Mouse (Mus musculus) adrenal gland, postnatal 4 days (tissue): ENCODE data around the gene Runx3. TPM values are rescaled to one million over a fixed set of nuclear protein-coding genes. Genes with fewer than 3 reads are reported as not detected.

Experiments used
- DNase-seq, 2 experiments: peaks; one replicate each; pipeline ENCODE4 v3.0.0; 2021 to 2022; ENCODE audit warnings: low spot score in 2 of 2, mixed read lengths in 2 of 2
- total RNA-seq, 2 experiments: library from RNA; stranded (reverse); gene quantifications; 2 replicates each; pipeline ENCODE4 v1.2.3; 2021

Gene Runx3
- total RNA-seq, 2 experiments from 2014 or later, result 1.3 to 1.7 TPM

GRCm38 (mm10) chr4:135113656-135114055, 6.8 kb upstream of the Runx3 start:
- DNase-seq, result no peak

GRCm38 (mm10) chr4:135114301-135114700, 6.2 kb upstream of the Runx3 start:
- no peak for DNase-seq

DNA sequence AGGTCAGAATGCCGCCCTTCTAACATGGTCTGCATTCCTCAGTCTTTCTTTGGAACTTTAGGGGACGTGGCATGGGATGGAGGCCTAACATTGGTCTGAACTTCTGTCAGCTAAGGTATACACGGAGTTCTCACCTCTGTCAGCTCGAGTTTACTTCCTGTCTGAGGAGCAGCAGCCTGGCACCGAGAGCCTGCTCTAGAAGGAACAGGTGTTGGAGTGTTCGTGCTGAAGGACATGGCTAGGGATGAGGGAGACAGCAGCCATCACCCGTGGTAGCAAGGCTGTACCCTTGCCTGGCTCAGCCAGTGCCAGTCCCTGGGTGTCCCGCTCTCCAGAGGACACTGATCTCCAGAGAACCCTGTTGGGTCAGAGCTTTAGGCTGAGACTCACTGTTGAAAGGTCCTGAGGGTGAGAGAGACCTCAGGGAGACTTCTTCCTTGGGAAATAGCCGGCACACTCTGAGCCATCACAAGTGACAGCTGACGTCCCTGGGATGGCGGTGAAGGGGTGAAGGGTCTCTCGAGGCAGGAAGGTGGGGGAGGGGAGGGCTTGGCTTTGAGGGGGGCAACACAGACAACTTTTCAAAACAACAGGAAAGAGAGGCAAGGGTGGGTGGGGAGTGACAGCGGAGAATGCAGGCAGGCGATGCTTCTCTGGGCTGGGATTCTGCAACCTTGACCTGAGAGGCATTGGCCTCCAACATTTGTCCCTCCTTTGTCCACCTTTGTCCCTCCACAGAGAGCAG, 4.9 kb upstream of the Runx3 start:
- no peak for DNase-seq

DNA sequence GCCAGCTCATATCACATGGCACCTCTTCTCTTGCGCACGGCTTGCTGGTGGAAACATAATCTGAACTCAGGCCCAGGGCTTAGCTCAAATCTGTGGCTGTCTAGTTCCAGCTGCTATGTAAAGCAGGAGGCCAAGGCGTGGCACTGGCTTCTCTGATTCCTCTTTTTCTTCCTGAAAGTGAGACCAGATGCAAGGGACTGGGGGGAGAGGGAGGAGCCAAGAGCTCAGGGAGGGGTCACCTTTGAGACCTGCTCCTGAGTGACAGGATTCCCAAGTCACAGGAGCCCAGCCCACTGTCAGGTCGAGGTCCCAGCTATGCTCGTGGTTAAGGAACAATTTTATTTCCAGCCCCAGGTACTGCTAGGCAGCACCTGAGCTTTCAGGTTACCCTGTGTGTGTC, 4.1 kb upstream of the Runx3 start:
- no peak for DNase-seq

DNA sequence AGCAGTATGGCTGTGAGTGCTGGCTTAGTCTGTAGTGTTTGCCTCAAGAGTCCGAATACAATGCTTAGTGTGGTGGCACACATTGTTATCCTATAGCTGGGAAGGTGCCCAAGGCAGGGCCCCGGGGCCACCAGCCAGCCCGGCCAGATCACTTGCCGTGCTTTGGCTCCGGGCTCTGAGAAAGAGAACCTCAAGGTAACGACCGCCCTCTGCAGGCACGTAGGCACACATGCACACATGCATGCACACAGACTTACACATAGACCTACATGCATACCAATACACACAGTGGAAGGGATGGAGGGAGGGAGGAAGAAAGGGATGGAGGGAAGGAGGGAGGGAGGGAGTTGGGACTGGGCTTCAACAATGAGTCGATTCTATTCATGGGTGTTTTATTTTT, 2.6 kb upstream of the Runx3 start:
- no peak for DNase-seq

DNA sequence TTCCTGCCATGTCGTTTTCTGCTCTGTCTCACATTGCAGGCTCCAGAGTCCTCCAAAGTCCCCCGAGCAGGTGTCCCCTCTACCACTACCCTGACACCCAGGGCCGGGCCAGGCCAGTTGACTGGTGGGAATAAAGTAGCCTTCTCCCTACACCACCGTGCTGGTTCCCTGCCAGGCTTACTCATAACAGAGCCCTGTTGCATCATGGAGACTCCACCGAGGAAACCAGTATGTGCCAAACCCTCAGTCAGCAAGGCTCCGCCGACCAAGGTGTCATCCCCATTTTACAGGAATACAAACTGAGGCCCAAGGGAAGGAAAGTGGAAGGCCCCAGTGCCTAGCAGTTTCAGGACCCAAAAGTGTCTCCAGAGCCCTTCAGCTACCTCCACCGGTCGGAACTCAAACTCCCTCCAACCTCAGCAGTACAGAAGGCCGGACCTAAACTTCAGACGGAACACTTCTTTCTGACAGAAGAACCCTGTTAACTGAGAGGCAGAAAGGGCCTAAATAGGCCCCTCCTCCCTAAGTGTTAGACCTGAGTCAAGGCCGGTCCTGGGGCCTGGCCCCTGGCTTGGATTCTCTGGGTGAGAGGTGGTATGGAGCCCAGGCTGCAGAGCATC, 1.5 kb upstream of the Runx3 start:
- DNase-seq, result no peak

DNA sequence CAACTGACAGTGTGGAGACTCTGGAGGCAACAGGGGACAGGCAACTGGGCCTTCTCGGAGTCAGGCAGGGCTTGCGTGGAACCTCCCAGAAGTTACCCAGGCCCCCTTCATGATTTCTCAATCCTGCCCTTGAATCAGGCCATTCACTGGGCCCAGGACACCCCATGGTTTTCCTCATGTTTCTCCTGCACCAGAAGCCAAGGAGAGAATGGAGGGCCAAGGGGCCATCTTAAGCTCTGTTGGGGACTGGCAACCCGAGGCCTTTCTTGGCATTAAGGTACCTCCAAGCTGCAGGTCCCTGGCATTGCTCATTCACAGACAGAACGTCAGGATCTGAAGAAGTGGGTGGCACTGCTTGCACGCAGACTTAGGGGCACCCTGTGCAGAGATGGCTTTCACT, 3.3 kb downstream of the Runx3 start:
- no peak for DNase-seq

- no peak for DNase-seq
Observed at GRCm38 (mm10) chr4:135124732-135125131, 4.3 kb downstream of the Runx3 start.

DNA sequence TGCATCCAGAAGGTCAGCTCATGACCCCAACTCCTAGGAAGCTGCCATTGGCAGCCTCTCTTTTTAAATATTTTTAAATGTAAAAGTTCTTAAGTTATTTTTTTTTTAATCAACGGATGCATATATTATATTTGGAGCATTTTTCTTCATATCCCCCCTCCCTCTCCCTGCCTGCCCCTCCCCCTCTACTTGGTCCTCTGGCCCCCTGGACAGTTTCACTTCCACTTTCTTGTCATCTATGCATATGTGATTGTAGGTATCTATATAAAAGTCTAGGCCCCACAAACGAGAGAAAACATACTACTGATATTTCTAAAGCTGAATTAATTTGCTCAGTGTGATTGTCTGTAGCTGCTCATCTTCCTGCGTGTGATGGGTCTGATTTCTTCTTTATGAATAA, 4.7 kb downstream of the Runx3 start:
- DNase-seq, result no peak

DNA sequence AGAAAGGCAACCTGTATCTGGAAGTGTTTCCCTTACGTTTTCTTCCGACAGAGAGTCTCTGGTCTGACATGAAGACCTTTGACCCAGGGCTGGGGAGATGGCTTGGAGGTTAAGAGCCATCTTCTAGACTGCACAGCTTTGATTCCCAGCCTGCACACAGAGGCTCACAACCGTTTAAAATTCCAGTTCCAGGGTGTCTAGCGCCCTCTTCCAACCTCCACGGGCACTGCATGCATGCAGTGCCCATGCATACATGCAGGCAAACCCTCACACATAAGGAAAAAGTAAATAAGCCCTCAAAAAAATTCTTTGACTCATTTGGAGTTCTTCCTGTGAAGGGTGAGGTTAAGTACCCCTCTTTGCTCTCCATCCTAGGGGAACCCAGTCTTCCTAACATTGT, 5.9 kb downstream of the Runx3 start:
- no peak for DNase-seq

- no peak for DNase-seq
Observed at GRCm38 (mm10) chr4:135128841-135129520, 8.5 kb downstream of the Runx3 start.

GRCm38 (mm10) chr4:135130156-135130555, 9.7 kb downstream of the Runx3 start:
- no peak for DNase-seq

GRCm38 (mm10) chr4:135131145-135131544, 10.7 kb downstream of the Runx3 start:
- DNase-seq, result no peak

DNA sequence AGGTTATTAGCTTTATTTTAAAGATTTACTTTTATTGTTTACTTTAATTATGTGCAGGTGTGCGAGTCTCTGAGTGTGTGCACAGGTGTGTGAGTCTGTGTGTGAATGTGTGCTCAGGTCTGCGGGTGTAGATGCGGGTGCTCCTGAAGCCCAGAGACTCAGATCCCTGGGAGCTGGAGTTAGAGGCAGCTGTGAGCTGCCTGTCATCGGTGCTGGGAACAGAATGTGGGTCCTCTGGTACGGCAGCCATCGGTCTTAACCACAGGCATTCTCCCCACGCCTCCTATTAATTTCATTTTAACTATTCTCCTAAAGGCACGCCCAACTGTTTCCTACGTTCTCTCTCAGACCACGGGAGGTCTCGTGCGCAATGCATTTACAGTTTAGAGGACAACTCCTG, 12.3 kb downstream of the Runx3 start:
- no peak for DNase-seq

- DNase-seq, result no peak
Observed at GRCm38 (mm10) chr4:135133711-135134110, 13.3 kb downstream of the Runx3 start.

DNA sequence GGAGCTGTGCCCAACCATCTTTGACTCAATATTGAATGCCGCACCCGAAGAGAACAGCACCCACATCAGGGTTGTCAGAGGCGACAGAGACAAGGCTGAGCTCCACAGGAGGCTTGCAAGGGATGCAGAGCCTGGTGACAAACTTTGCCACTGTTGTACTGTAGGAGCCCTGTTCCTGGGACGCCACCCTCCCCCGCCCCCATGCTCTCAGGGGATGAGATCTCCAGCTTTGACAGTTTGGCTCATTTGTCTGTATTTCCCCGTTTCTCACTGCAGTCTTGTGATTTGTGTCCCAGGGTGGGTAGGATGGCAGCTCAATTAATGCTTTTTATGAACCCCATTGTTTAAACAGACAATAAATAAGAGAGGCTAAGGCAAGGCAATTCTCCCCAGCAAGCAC, 14.9 kb downstream of the Runx3 start:
- DNase-seq, result no peak

DNA sequence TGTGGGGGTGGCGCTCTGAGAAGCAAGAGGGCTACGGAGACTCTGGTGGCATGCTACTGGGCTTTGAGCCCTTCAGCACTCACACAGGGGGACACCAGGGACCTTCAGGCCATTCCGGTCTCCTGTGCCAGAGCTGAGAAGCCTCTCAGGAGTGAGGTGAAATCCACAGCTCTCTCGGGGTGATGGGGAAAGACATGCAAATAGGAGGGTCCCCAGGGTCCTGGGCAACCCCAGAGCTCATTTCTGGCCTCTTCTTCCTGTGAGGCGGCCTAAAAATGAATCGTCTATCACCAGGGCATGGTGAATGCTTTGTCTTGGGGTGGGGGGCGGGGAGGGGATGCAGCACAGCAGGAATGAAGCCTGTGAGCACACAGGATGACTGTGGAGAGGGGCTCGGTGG, 15.8 kb downstream of the Runx3 start:
- no peak for DNase-seq

- no peak for DNase-seq
Observed at GRCm38 (mm10) chr4:135136612-135137011, 16.2 kb downstream of the Runx3 start.

- DNase-seq, result no peak
Observed at GRCm38 (mm10) chr4:135140647-135141515, 20.4 kb downstream of the Runx3 start.

DNA sequence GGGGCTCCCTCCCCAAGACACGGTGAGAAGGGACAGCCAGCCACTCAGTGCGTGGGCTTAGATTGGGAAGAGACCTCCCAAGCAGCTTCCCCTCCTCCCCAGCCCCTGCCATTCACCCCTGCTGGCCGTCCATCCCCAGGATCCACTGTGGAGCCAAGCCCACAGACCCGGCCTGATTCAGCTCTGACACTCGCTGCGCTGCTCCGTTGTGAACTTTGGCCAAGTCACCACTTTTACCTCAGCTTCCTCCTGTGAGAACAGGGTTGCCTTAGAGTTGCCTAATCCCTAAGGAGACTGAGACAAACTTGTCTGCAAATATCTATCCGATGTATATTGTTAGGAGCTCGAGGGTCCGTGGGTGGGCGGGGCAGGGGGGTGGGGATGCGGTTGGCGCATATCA, 21.3 kb downstream of the Runx3 start:
- no peak for DNase-seq

DNA sequence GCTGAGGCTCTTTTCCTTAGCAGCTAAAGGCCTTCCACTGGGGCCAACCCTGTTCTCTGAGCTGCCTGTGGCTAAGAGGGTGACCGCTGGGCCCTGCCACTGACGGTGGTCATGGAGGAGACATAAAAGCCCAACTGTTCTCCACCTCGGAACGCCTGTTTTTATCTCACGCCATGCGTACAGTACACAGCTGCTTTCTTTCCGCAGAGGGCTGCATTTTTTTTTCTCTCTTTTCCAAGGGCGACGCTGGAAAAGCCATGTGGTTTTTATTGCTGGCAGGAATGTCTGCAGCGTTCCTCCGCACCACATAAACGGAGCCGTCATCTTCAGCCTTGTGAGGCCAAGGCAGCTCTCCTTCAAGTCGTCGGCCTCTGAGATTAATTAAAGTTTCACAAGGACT, 26.3 kb downstream of the Runx3 start:
- no peak for DNase-seq

DNA sequence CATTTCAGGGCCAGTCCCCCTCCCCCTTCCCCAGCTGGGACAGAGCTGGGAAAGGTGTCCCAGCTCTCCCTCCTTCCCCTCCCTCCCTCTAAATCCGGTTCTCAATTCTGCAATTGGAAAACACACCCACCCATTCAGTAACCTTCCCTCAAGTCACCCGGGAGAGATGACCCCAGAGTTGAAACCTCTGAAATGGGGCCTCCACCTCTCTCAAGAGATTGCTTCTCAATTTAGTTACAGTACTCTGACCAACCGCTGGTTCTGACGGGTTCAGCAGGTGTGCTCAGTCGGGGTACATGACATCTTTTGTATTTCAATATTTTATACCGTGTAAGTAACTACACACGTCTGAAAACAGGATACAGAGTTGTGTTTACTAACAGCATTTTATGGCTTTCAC, 28.2 kb downstream of the Runx3 start:
- no peak for DNase-seq
